Comparison of ENCODE assay signal across 28 mouse cellular contexts in genomic region chr6:91312491-91312890, GRCm38 (mm10).
A peak's percentile ranks its signal among the peaks of the same experiment; 100 is the strongest.
DNase-seq lines count a peak whose midpoint lies in the region; ATAC-seq and TF ChIP-seq lines count a peak whose summit lies in the region.
"Had no signal": no experiment of that assay in that cellular context is flagged by ENCODE, and none has a peak within 500 bp of the region (broad histone marks: within the 10 kb centered on the region; RNA-seq: fewer than 3 reads in every experiment).

No protein-coding gene starts in this region.

- no peak overlapping the region for H3K4me2 ChIP-seq in kidney, postnatal 0 days (ENCODE audit: low read length)
- no peak overlapping the region for H3K4me2 ChIP-seq in midbrain, embryonic 11.5 days
- H3K4me2 ChIP-seq: embryonic facial prominence, embryonic 12.5 days; forebrain, embryonic 15.5 days; heart, embryonic 13.5 days; hindbrain, embryonic 15.5 days; limb, embryonic 12.5 days; liver, embryonic 15.5 days; lung, embryonic 15.5 days; midbrain, embryonic 12.5 days; neural tube, embryonic 12.5 days had no signal

- TF ChIP-seq CTCF in kidney, postnatal 0 days (IDR thresholded peaks at IDR 0.05; ENCODE audit: low read depth), result peak; percentile 21; the same call in 1 of the 2 replicates

- no peaks in the 10 kb centered on the region for H3K27me3 ChIP-seq in kidney, postnatal 0 days (ENCODE audit: insufficient read depth, low read length)
- no peaks in the 10 kb centered on the region for H3K27me3 ChIP-seq in midbrain, embryonic 11.5 days (ENCODE audit: control insufficient read depth, insufficient read depth, low read length)
- H3K27me3 ChIP-seq: embryonic facial prominence, embryonic 12.5 days; forebrain, embryonic 15.5 days; hindbrain, embryonic 15.5 days; limb, embryonic 12.5 days; liver, embryonic 15.5 days; lung, embryonic 15.5 days; midbrain, embryonic 12.5 days; neural tube, embryonic 12.5 days had no signal

- H3K4me3 ChIP-seq in kidney, postnatal 0 days (replicated peaks; ENCODE audit: low read depth, low read length), result no peak overlapping the region
- no peak overlapping the region for H3K4me3 ChIP-seq in midbrain, embryonic 11.5 days (ENCODE audit: low read depth, low read length)
- H3K4me3 ChIP-seq: embryonic facial prominence, embryonic 12.5 days; forebrain, embryonic 15.5 days; heart, adult 2 months; heart, embryonic 13.5 days; hindbrain, embryonic 10.5 days; hindbrain, embryonic 15.5 days; limb, embryonic 12.5 days; liver, embryonic 15.5 days; lung, embryonic 15.5 days; midbrain, embryonic 12.5 days; myocyte; neural tube, embryonic 12.5 days had no signal

- peak; percentile 23 for DNase-seq in embryo, embryonic 10 days (ENCODE audit: low spot score)
- no peak for DNase-seq in embryo, embryonic 11 days
- DNase-seq in kidney, postnatal 0 days (ENCODE audit: low spot score), result peak; percentile 54
- no peak for DNase-seq in kidney, postnatal 25 days
- DNase-seq in ES-CJ7 (ENCODE audit: low read depth, low spot score), result peak; percentile 63
- DNase-seq in midbrain, embryonic 11.5 days (ENCODE audit: low spot score, missing footprints), result no peak
- DNase-seq: adrenal gland, postnatal 10 days; cerebellum, adult 9-10 months; gastrocnemius, postnatal 36 days; heart, adult 2 months; heart, postnatal 10 days; kidney, adult 11 months; kidney, postnatal 14 days; lung, postnatal 36 days; thymus, postnatal 14 days had no signal

- H3K9ac ChIP-seq in kidney, postnatal 0 days (ENCODE audit: low read depth, low read length), result no peak overlapping the region
- H3K9ac ChIP-seq in midbrain, embryonic 11.5 days (ENCODE audit: low read length), result no peak overlapping the region
- H3K9ac ChIP-seq: embryonic facial prominence, embryonic 12.5 days; forebrain, embryonic 15.5 days; heart, embryonic 13.5 days; hindbrain, embryonic 15.5 days; limb, embryonic 12.5 days; liver, embryonic 15.5 days; lung, embryonic 15.5 days; midbrain, embryonic 12.5 days; neural tube, embryonic 12.5 days had no signal

- WGBS in kidney, postnatal 0 days, result 32% methylated on average over 9 of the region's 9 CpGs
- WGBS in midbrain, embryonic 11.5 days, result 77% methylated on average over 9 of the region's 9 CpGs

- ATAC-seq in kidney, postnatal 0 days (replicated peaks; ENCODE audit: low FRiP score, low read depth), result no peak
- 0 out of 2 replicates have a peak, but pooled peaks have one; percentile 8 for ATAC-seq in common myeloid progenitor, adult 5-6 weeks (replicated peaks; ENCODE audit: low read depth, poor library complexity, severe bottlenecking)
- ATAC-seq in midbrain, embryonic 11.5 days (ENCODE audit: low FRiP score), result no peak
- ATAC-seq: forebrain, embryonic 15.5 days; inflammation-experienced regulatory T-cells, adult 6 months had no signal

- H3K4me1 ChIP-seq in kidney, postnatal 0 days (replicated peaks; ENCODE audit: insufficient read depth, low read length), result no peaks in the 10 kb centered on the region
- H3K4me1 ChIP-seq in midbrain, embryonic 11.5 days (ENCODE audit: control insufficient read depth, insufficient read depth, low read length), result no peaks in the 10 kb centered on the region
- H3K4me1 ChIP-seq: embryonic facial prominence, embryonic 12.5 days; hindbrain, embryonic 15.5 days; limb, embryonic 12.5 days; liver, embryonic 15.5 days; lung, embryonic 15.5 days; midbrain, embryonic 12.5 days; neural tube, embryonic 12.5 days had no signal

- no peaks in the 10 kb centered on the region for H3K9me3 ChIP-seq in kidney, postnatal 0 days (replicated peaks; ENCODE audit: low read length)
- no peaks in the 10 kb centered on the region for H3K9me3 ChIP-seq in midbrain, embryonic 11.5 days (ENCODE audit: control insufficient read depth, low read length)
- H3K9me3 ChIP-seq: liver, embryonic 15.5 days; lung, embryonic 15.5 days; midbrain, embryonic 12.5 days had no signal

- no peaks in the 10 kb centered on the region for H3K36me3 ChIP-seq in kidney, postnatal 0 days (ENCODE audit: insufficient read depth, low read length)
- H3K36me3 ChIP-seq in midbrain, embryonic 11.5 days (ENCODE audit: control insufficient read depth, insufficient read depth, low read length), result no peaks in the 10 kb centered on the region
- H3K36me3 ChIP-seq: embryonic facial prominence, embryonic 12.5 days; forebrain, embryonic 15.5 days; heart, embryonic 13.5 days; hindbrain, embryonic 10.5 days; hindbrain, embryonic 15.5 days; limb, embryonic 12.5 days; liver, embryonic 15.5 days; lung, embryonic 15.5 days; midbrain, embryonic 12.5 days; neural tube, embryonic 12.5 days had no signal

- H3K27ac ChIP-seq in kidney, postnatal 0 days, result no peak overlapping the region
- H3K27ac ChIP-seq in midbrain, embryonic 11.5 days (ENCODE audit: low read depth, low read length), result no peak overlapping the region
- H3K27ac ChIP-seq: embryonic facial prominence, embryonic 12.5 days; forebrain, embryonic 15.5 days; heart, adult 2 months; heart, embryonic 13.5 days; hindbrain, embryonic 15.5 days; limb, embryonic 12.5 days; liver, embryonic 15.5 days; lung, embryonic 15.5 days; midbrain, embryonic 12.5 days; neural tube, embryonic 12.5 days had no signal

Comparison
In these comparisons a context has a peak if more than half of its experiments do, and no peak if none do; other contexts are left out.
1. DNase-seq: peak in embryo, embryonic 10 days (single experiment), kidney, postnatal 0 days (single experiment) and ES-CJ7 (single experiment); none in embryo, embryonic 11 days (single experiment), kidney, postnatal 25 days (0 of 2) and midbrain, embryonic 11.5 days (single experiment).